Mouse (Mus musculus) CH12.LX (cell line): ENCODE data around the gene Kcnip4.

Experiments
- CTCF ChIP-seq, 2 experiments: IDR thresholded peaks in 1 of 2; conservative IDR thresholded peaks in 1 of 2; 2 replicates each; pipeline ENCODE4 v1.5.1; 2011 to 2012; ENCODE audit warnings: low read depth in 2 of 2, low read length in 2 of 2, improper control_type of control experiment in 1 of 2, inconsistent platforms in 1 of 2, mild to moderate bottlenecking in 1 of 2, moderate library complexity in 1 of 2
- HCFC1 ChIP-seq: IDR thresholded peaks from 2 replicates; pipeline ENCODE4 v1.6.1; 2012; ENCODE audit warnings: low read depth, mild to moderate bottlenecking, inconsistent platforms, low read length, improper control_type of control experiment
- MYC ChIP-seq: IDR thresholded peaks from 2 replicates; pipeline ENCODE4 v1.6.1; 2011; ENCODE audit warnings: low read depth, mild to moderate bottlenecking, improper control_type of control experiment, low read length
- POLR2A ChIP-seq: IDR thresholded peaks from 2 replicates; pipeline ENCODE4 v1.6.1; 2011; ENCODE audit warnings: low read depth, mild to moderate bottlenecking, improper control_type of control experiment, low read length
- SIN3A ChIP-seq: IDR thresholded peaks from 2 replicates; pipeline ENCODE4 v1.6.1; 2012; ENCODE audit warnings: low read length, improper control_type of control experiment, inconsistent platforms
- TBP ChIP-seq: conservative IDR thresholded peaks from 2 replicates; pipeline ENCODE4 v1.6.1; 2011; ENCODE audit warnings: low read depth, low read length, improper control_type of control experiment
- UBTF ChIP-seq: IDR thresholded peaks from 2 replicates; pipeline ENCODE4 v1.6.1; 2012; ENCODE audit warnings: low read depth, mild to moderate bottlenecking, inconsistent platforms, low read length, improper control_type of control experiment, moderate library complexity

GRCm38 (mm10) chr5:48840971-48841370 is 683.7 kb downstream of the Kcnip4 start:
- TF ChIP-seq HCFC1 (no peak), MYC (no peak), CTCF (conservative IDR thresholded peaks at IDR 0.05 in 1 of 2, IDR thresholded peaks at IDR 0.05 in 1 of 2; ENCODE audit: low read depth in 2 of 2, low read length in 2 of 2) (no peak), POLR2A (no peak), SIN3A (no peak), UBTF (no peak), TBP (no peak)
